8 mouse cellular contexts compared by ENCODE assay signal in the genomic region with DNA sequence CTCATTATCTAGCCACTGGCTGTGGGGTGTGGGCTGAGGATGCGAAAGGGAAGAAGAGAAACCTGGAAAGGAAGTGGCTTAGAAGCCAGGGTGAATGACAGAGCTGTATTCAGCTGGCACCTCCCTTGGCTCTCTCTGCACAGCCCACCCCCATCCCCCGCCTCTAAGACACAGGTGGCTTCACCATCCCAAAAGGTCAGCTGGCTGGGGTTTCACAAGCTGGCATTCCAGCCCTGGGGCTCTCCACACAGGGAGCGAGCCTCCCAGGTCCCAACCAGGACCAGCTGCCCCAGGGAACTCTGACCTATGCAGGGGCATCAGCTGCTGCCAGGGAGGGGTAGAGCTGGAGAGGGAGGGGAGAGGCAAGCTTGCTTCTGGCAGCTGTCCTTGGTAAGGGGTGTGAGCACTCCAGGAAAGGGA.
DNase-seq lines count a peak whose midpoint lies in the region; ATAC-seq and TF ChIP-seq lines count a peak whose summit lies in the region.

No protein-coding gene starts in this region.

- H3K4me2 ChIP-seq in embryonic facial prominence, embryonic 11.5 days (ENCODE audit: low read depth, low read length) = no peak overlapping the region
- H3K4me2 ChIP-seq in hindbrain, embryonic 16.5 days (ENCODE audit: low read length) = no peak overlapping the region
- H3K4me2 ChIP-seq in neural tube, embryonic 13.5 days = no peak overlapping the region

- no peak for TF ChIP-seq CTCF in left cerebral cortex, adult 2 months (IDR thresholded peaks at IDR 0.05)

- H3K36me3 ChIP-seq in embryonic facial prominence, embryonic 11.5 days (replicated peaks; ENCODE audit: control insufficient read depth, insufficient read depth, low read depth, low read length) = no peaks in the 10 kb centered on the region
- H3K36me3 ChIP-seq in hindbrain, embryonic 16.5 days (ENCODE audit: control insufficient read depth, insufficient read depth, low read length) = no peaks in the 10 kb centered on the region
- no peaks in the 10 kb centered on the region for H3K36me3 ChIP-seq in neural tube, embryonic 13.5 days

- H3K9ac ChIP-seq in embryonic facial prominence, embryonic 11.5 days (replicated peaks; ENCODE audit: low read length) = no peak overlapping the region
- H3K9ac ChIP-seq in hindbrain, embryonic 16.5 days (ENCODE audit: low read depth, low read length) = peak overlapping the region; percentile 14; the same call in 1 of the 2 replicates
- H3K9ac ChIP-seq in neural tube, embryonic 13.5 days = 0 out of 2 replicates have a peak overlapping the region, but pooled peaks have one; percentile 31

- DNase-seq in left cerebral cortex, adult 2 months (ENCODE audit: extremely low spot score in 1 of 2, low spot score in 2 of 2) = no peak
- DNase-seq in left cerebral cortex, postnatal 25 days (ENCODE audit: low spot score in 2 of 2) = no peak
- DNase-seq in embryonic facial prominence, embryonic 11.5 days (ENCODE audit: low spot score) = peak; percentile 37
- no peak for DNase-seq in layer of hippocampus, adult 18-20 months (ENCODE audit: low spot score in 2 of 2)
- DNase-seq in right cerebral cortex, postnatal 14 days = no peak
- no peak for DNase-seq in kidney, postnatal 25 days

- peak overlapping the region; percentile 87; the same call in 1 of the 2 replicates for H3K27ac ChIP-seq in left cerebral cortex, adult 2 months
- H3K27ac ChIP-seq in embryonic facial prominence, embryonic 11.5 days (replicated peaks; ENCODE audit: low read depth, low read length) = no peak overlapping the region
- H3K27ac ChIP-seq in hindbrain, embryonic 16.5 days (ENCODE audit: low read depth, low read length) = peak overlapping the region; percentile 49
- peak overlapping the region; percentile 62 for H3K27ac ChIP-seq in neural tube, embryonic 13.5 days (replicated peaks)

- no peaks in the 10 kb centered on the region for H3K9me3 ChIP-seq in embryonic facial prominence, embryonic 11.5 days (replicated peaks; ENCODE audit: control insufficient read depth, low read length)
- no peaks in the 10 kb centered on the region for H3K9me3 ChIP-seq in hindbrain, embryonic 16.5 days (ENCODE audit: control insufficient read depth, low read length)
- no peaks in the 10 kb centered on the region for H3K9me3 ChIP-seq in neural tube, embryonic 13.5 days

- no peaks in the 10 kb centered on the region for H3K27me3 ChIP-seq in embryonic facial prominence, embryonic 11.5 days (ENCODE audit: control insufficient read depth, insufficient read depth, low read length)
- no peaks in the 10 kb centered on the region for H3K27me3 ChIP-seq in hindbrain, embryonic 16.5 days (replicated peaks; ENCODE audit: control insufficient read depth, insufficient read depth, low read length)
- no peaks in the 10 kb centered on the region for H3K27me3 ChIP-seq in neural tube, embryonic 13.5 days

- H3K4me3 ChIP-seq in left cerebral cortex, adult 2 months = no peak overlapping the region
- H3K4me3 ChIP-seq in embryonic facial prominence, embryonic 11.5 days (ENCODE audit: low read depth, low read length) = no peak overlapping the region
- H3K4me3 ChIP-seq in hindbrain, embryonic 16.5 days (ENCODE audit: low read length) = no peak overlapping the region
- H3K4me3 ChIP-seq in neural tube, embryonic 13.5 days = no peak overlapping the region

- H3K4me1 ChIP-seq in embryonic facial prominence, embryonic 11.5 days (ENCODE audit: control insufficient read depth, insufficient read depth, low read length) = no peaks in the 10 kb centered on the region; the same call in 1 of the 2 replicates
- H3K4me1 ChIP-seq in hindbrain, embryonic 16.5 days (ENCODE audit: control insufficient read depth, insufficient read depth, low read depth, low read length) = peaks cover 38% of the 10 kb centered on the region
- H3K4me1 ChIP-seq in neural tube, embryonic 13.5 days (replicated peaks) = peaks cover 50% of the 10 kb centered on the region

- ATAC-seq in embryonic facial prominence, embryonic 11.5 days (replicated peaks; ENCODE audit: insufficient number of reproducible peaks, low FRiP score, low TSS enrichment, low read depth) = 0 out of 2 replicates have a peak, but pooled peaks have one; percentile 34
- peak; percentile 41 for ATAC-seq in hindbrain, embryonic 16.5 days
- peak; percentile 70 for ATAC-seq in neural tube, embryonic 13.5 days (ENCODE audit: low read depth)

- WGBS in embryonic facial prominence, embryonic 11.5 days = 46% methylated on average over 3 of the region's 3 CpGs
- 47% methylated on average over 3 of the region's 3 CpGs for WGBS in hindbrain, embryonic 16.5 days
- 41% methylated on average over 3 of the region's 3 CpGs for WGBS in neural tube, embryonic 13.5 days

- intact Hi-C loops in left cerebral cortex, adult 2 months (cut with DNase I) = loop anchor here (5.0 kb wide), 1 partner anchor 72 kb away; a partner anchor contains a TSS
- intact Hi-C loops in left cerebral cortex, postnatal 25 days (cut with DNase I) = loop anchor here (2.0 kb wide), 1 partner anchor 72 kb away; a partner anchor contains a TSS
